Mouse (Mus musculus) heart, postnatal 25 days (tissue): ENCODE results near the gene Glmn. TPM values are rescaled to one million over a fixed set of nuclear protein-coding genes. Genes with fewer than 3 reads are reported as not detected.

Experiments
- DNase-seq: peaks from one replicate; pipeline ENCODE4 v3.0.0; 2022; ENCODE audit warnings: low spot score
- intact Hi-C: fragments of 180-260 bp; cut with DNase I; formaldehyde crosslinking; loops from one replicate; pipeline ENCODE4 v1.15.1; 2025
- total RNA-seq, 2 experiments: library from RNA; stranded (reverse); gene quantifications; 2 replicates each; pipeline ENCODE4 v1.2.3; 2021

Glmn gene
- total RNA-seq, 2 experiments from 2014 or later: 4.2 to 5.0 TPM

GRCm38 (mm10) chr5:107521386-107521785 lies 76.3 kb downstream of the Glmn start:
- DNase-seq: no peak
- intact Hi-C loops: no loop called here

- DNase-seq: no peak
- intact Hi-C loops: no loop called here
These were observed 79.1 kb downstream of the Glmn start for GRCm38 (mm10) chr5:107518602-107519001.

GRCm38 (mm10) chr5:107516087-107516486 lies 81.6 kb downstream of the Glmn start:
- intact Hi-C loops: no loop called here
- no peak for DNase-seq

- DNase-seq: no peak
- intact Hi-C loops: no loop called here
These were observed 82.2 kb downstream of the Glmn start for GRCm38 (mm10) chr5:107515453-107515852.

GRCm38 (mm10) chr5:107513583-107513982 lies 84.1 kb downstream of the Glmn start:
- intact Hi-C loops: no loop called here
- DNase-seq: no peak

GRCm38 (mm10) chr5:107511326-107511725 lies 86.4 kb downstream of the Glmn start:
- no peak for DNase-seq
- intact Hi-C loops: no loop called here

GRCm38 (mm10) chr5:107510503-107510902 lies 87.2 kb downstream of the Glmn start:
- intact Hi-C loops: no loop called here
- no peak for DNase-seq

GRCm38 (mm10) chr5:107507321-107507720 lies 90.4 kb downstream of the Glmn start, which contains the start of gene Gm42669:
Gene Gm42669 (plus strand): TSS chr5:107507621.
- intact Hi-C loops: no loop called here
- DNase-seq: no peak

- intact Hi-C loops: no loop called here
- DNase-seq: no peak
These were observed 96.9 kb downstream of the Glmn start for GRCm38 (mm10) chr5:107500741-107501140.

- DNase-seq: no peak
- intact Hi-C loops: no loop called here
These were observed 97.7 kb downstream of the Glmn start for GRCm38 (mm10) chr5:107499891-107500535.

Other genes starting within 250 kb of the Glmn start
- gene Ephx4, start 195.2 kb downstream of the Glmn start, total RNA-seq: under 1 TPM in 1 of 2 experiments, not detected in 1; 0.26 TPM
- not detected for gene Lpcat2b, start 166.3 kb downstream of the Glmn start, total RNA-seq
- gene Btbd8, start 159.9 kb downstream of the Glmn start, total RNA-seq: 1 to 10 TPM; 4.4 to 5.4 TPM
- under 1 TPM in 1 of 2 experiments, not detected in 1; 0.08 TPM for gene Gm42669, start 90.3 kb downstream of the Glmn start, total RNA-seq
- gene 1700028K03Rik, start 63.2 kb downstream of the Glmn start, total RNA-seq: not detected
- gene Rpap2, start 515 bp downstream of the Glmn start, total RNA-seq: 1 to 10 TPM; 7.3 to 7.7 TPM
- gene Gfi1, start 128.1 kb upstream of the Glmn start, total RNA-seq: not detected
- gene Ube2d2b, start 232.2 kb upstream of the Glmn start, total RNA-seq: not detected